Mouse (Mus musculus) forebrain, postnatal 0 days (tissue): ENCODE measurements around the gene Asphd2. TPM values are rescaled to one million over a fixed set of nuclear protein-coding genes. Genes with fewer than 3 reads are reported as not detected.
"Not testable (repeated sequence)": the region's sequence is repeated elsewhere in the genome, so short reads cannot be mapped to it uniquely, and the experiment has no call there.

Experiments used
- ATAC-seq: fragments of 200-750 bp; cut with Nextera tagmentation; 2 replicates; pipeline ENCODE4 v1.8.0; 2017; ENCODE audit warnings: mild to moderate bottlenecking, moderate library complexity
- DNase-seq: peaks from one replicate; pipeline ENCODE4 v3.0.0-alpha.2; 2015
- H3K27ac ChIP-seq: fragments of 300-500 bp; sonication (generic); 2 replicates; pipeline ENCODE4 v1.5.1; 2014; ENCODE audit warnings: low read depth, mild to moderate bottlenecking, antibody characterized with exemption, low read length, moderate library complexity, mixed read lengths
- H3K27me3 ChIP-seq: fragments of 300-500 bp; sonication (generic); 2 replicates; pipeline ENCODE4 v1.6.1; 2014; ENCODE audit warnings: mild to moderate bottlenecking, low read length, mixed read lengths; ENCODE audit not compliant: insufficient read depth
- H3K36me3 ChIP-seq: fragments of 300-500 bp; sonication (generic); 2 replicates; pipeline ENCODE4 v1.6.1; 2014; ENCODE audit warnings: mild to moderate bottlenecking, moderate library complexity; ENCODE audit not compliant: insufficient read depth
- H3K4me1 ChIP-seq: fragments of 300-500 bp; sonication (generic); 2 replicates; pipeline ENCODE4 v1.6.1; 2014; ENCODE audit warnings: antibody characterized with exemption; ENCODE audit not compliant: insufficient read depth
- H3K4me2 ChIP-seq: fragments of 300-500 bp; sonication (generic); 2 replicates; pipeline ENCODE4 v1.6.1; 2014; ENCODE audit warnings: low read depth, mild to moderate bottlenecking, moderate library complexity
- H3K4me3 ChIP-seq: fragments of 300-500 bp; sonication (generic); 2 replicates; pipeline ENCODE4 v1.5.1; 2014; ENCODE audit warnings: low read depth, low read length, mixed read lengths
- H3K9ac ChIP-seq: fragments of 300-500 bp; sonication (generic); 2 replicates; pipeline ENCODE4 v1.6.1; 2014; ENCODE audit warnings: mild to moderate bottlenecking
- H3K9me3 ChIP-seq: fragments of 300-500 bp; sonication (generic); 2 replicates; pipeline ENCODE4 v1.6.1; 2016; ENCODE audit warnings: low read length
- CTCF ChIP-seq: sonication (generic); IDR thresholded peaks from 2 replicates; pipeline ENCODE4 v1.5.1; 2016; ENCODE audit warnings: antibody characterized with exemption, control low read depth, low read depth
- WGBS: fragments of 180-500 bp; shearing (Covaris S2); extraction: QIAGEN DNeasy Blood & Tissue Kit; methylation state at CpG from one replicate; pipeline ENCODE4 v1.1.7; 2014; 5-methylcytosine and 5-hydroxymethylcytosine counted together
- polyA plus RNA-seq: library from polyadenylated mRNA; unstranded; fragments of >200 nt; fragmentation: Nextera tagmentation; extraction: Ambion mirVana; gene quantifications from 2 replicates; pipeline ENCODE4 v1.2.1, GENCODE M21; 2015
- total RNA-seq: library from RNA; depleted of rRNA; stranded (reverse); fragments of >200 nt; gene quantifications from 2 replicates; pipeline ENCODE4 v1.2.3, GENCODE M21; 2014

Asphd2 gene
- total and polyA plus RNA-seq, 2 experiments from 2014 or later, result 128 to 138 TPM

GRCm38 (mm10) chr5:112426635-112427034, 32.0 kb upstream of the Asphd2 start:
- Histone ChIP-seq H3K4me3 (no peak overlapping the region), H3K9me3 (no peaks in the 10 kb centered on the region), H3K27me3 (no peaks in the 10 kb centered on the region), H3K9ac (no peak overlapping the region), H3K4me2 (no peak overlapping the region), H3K4me1 (no peaks in the 10 kb centered on the region), H3K36me3 (peaks cover 8% of the 10 kb centered on the region), H3K27ac (no peak overlapping the region)
- DNase-seq, result no peak
- ATAC-seq, result no peak
- no peak for TF ChIP-seq CTCF
- WGBS, result 89% methylated on average over 7 of the region's 7 CpGs

GRCm38 (mm10) chr5:112419535-112419934, 24.9 kb upstream of the Asphd2 start:
- peak; percentile 76 for ATAC-seq

GRCm38 (mm10) chr5:112418023-112418422, 23.4 kb upstream of the Asphd2 start:
- Histone ChIP-seq H3K4me3 (no peak overlapping the region), H3K27ac (no peak overlapping the region), H3K36me3 (peaks cover 8% of the 10 kb centered on the region), H3K27me3 (no peaks in the 10 kb centered on the region), H3K4me1 (no peaks in the 10 kb centered on the region), H3K9me3 (no peaks in the 10 kb centered on the region), H3K9ac (no peak overlapping the region), H3K4me2 (no peak overlapping the region)
- WGBS, result 43% methylated on average over 4 of the region's 4 CpGs
- no peak for TF ChIP-seq CTCF
- DNase-seq (no peak), ATAC-seq (0 out of 2 replicates have a peak, but pooled peaks have one; percentile 9)

More at GRCm38 (mm10) chr5:112419535-112419934, 24.9 kb upstream of the Asphd2 start:
- no peaks in the 10 kb centered on the region for H3K4me1 ChIP-seq
- H3K4me3 ChIP-seq, result no peak overlapping the region
- peak; percentile 52 for DNase-seq
- H3K36me3 ChIP-seq, result peaks cover 17% of the 10 kb centered on the region
- no peaks in the 10 kb centered on the region for H3K9me3 ChIP-seq
- H3K27me3 ChIP-seq, result no peaks in the 10 kb centered on the region
- TF ChIP-seq CTCF, result no peak
- WGBS, result 42% methylated on average over 12 of the region's 12 CpGs
- no peak overlapping the region for H3K9ac ChIP-seq
- H3K4me2 ChIP-seq, result no peak overlapping the region
- H3K27ac ChIP-seq, result no peak overlapping the region

GRCm38 (mm10) chr5:112416673-112417072, 22.0 kb upstream of the Asphd2 start:
- peaks cover 4% of the 10 kb centered on the region; the same call in 1 of the 2 replicates for H3K4me1 ChIP-seq
- no peaks in the 10 kb centered on the region for H3K27me3 ChIP-seq
- 58% methylated on average over 5 of the region's 5 CpGs for WGBS
- H3K9ac ChIP-seq, result no peak overlapping the region
- no peak overlapping the region for H3K4me2 ChIP-seq
- DNase-seq, result no peak
- H3K36me3 ChIP-seq, result peaks cover 8% of the 10 kb centered on the region
- TF ChIP-seq CTCF, result no peak
- H3K9me3 ChIP-seq, result no peaks in the 10 kb centered on the region
- H3K4me3 ChIP-seq, result no peak overlapping the region
- ATAC-seq, result peak; percentile 49
- no peak overlapping the region for H3K27ac ChIP-seq

- H3K4me1 ChIP-seq, result peaks cover 18% of the 10 kb centered on the region
- H3K27ac ChIP-seq, H3K36me3 ChIP-seq, H3K27me3 ChIP-seq, H3K9me3 ChIP-seq, H3K9ac ChIP-seq, DNase-seq, ATAC-seq, H3K4me3 ChIP-seq, H3K4me2 ChIP-seq: not testable (repeated sequence)
- 85% methylated on average over 4 of the region's 4 CpGs for WGBS
Observed at GRCm38 (mm10) chr5:112412781-112413180, 18.1 kb upstream of the Asphd2 start.

- DNase-seq, result peak; percentile 82
- 13% methylated on average over 19 of the region's 19 CpGs for WGBS
- no peaks in the 10 kb centered on the region for H3K36me3 ChIP-seq
- no peak overlapping the region for H3K4me3 ChIP-seq
- no peaks in the 10 kb centered on the region for H3K27me3 ChIP-seq
- peaks cover 18% of the 10 kb centered on the region for H3K4me1 ChIP-seq
- peak overlapping the region; percentile 85 for H3K27ac ChIP-seq
- no peaks in the 10 kb centered on the region for H3K9me3 ChIP-seq
- ATAC-seq, result peak; percentile 86
- TF ChIP-seq CTCF, result no peak
- H3K4me2 ChIP-seq, result peak overlapping the region; percentile 37
- 0 out of 2 replicates have a peak overlapping the region, but pooled peaks have one; percentile 14 for H3K9ac ChIP-seq
Observed at GRCm38 (mm10) chr5:112411514-112412335, 17.1 kb upstream of the Asphd2 start.

- 0 out of 2 replicates have a peak overlapping the region, but pooled peaks have one; percentile 14 for H3K9ac ChIP-seq
- ATAC-seq (peak; percentile 11), DNase-seq (peak; percentile 45)
- peak overlapping the region; percentile 85 for H3K27ac ChIP-seq
- no peak for TF ChIP-seq CTCF
- no peak overlapping the region for H3K4me3 ChIP-seq
- peaks cover 18% of the 10 kb centered on the region for H3K4me1 ChIP-seq
- peak overlapping the region; percentile 37 for H3K4me2 ChIP-seq
- no peaks in the 10 kb centered on the region for H3K36me3 ChIP-seq
- no peaks in the 10 kb centered on the region for H3K27me3 ChIP-seq
- WGBS, result 11% methylated on average over 11 of the region's 11 CpGs
- H3K9me3 ChIP-seq, result no peaks in the 10 kb centered on the region
Observed at GRCm38 (mm10) chr5:112411072-112411471, 16.4 kb upstream of the Asphd2 start.
